ENCODE assay signal across 7 mouse cellular contexts in the genomic region with DNA sequence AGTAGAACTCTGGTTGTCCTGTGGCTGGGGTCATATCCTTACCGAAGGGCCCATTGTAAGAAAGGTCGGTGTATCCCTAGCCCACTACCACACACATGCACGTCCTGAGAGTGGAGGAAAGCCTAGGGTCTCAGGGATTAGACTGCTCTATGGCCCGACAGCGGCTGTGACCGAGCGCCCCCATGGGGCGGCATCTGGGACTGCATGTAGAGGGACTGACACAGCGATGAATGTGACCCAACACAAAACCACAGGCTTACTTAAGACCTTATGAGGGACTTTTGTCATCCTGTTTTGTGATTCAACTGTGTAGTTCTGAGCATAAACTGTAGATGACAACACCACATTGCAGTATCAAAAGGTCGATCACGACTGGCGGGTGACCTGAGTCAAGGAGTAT. TPM values are rescaled to one million over a fixed set of nuclear protein-coding genes. Genes with fewer than 3 reads are reported as not detected.
DNase-seq lines count a peak whose midpoint lies in the region; ATAC-seq lines count a peak whose summit lies in the region.

No protein-coding gene starts in this region.

- H3K9ac ChIP-seq in forebrain, embryonic 14.5 days (ENCODE audit: low read length), result no peak overlapping the region
- no peak overlapping the region for H3K9ac ChIP-seq in hindbrain, embryonic 11.5 days (ENCODE audit: low read depth, low read length)

- ATAC-seq in forebrain, embryonic 14.5 days, result 0 out of 2 replicates have a peak, but pooled peaks have one; percentile 26
- peak; percentile 65; the same call in 1 of the 2 replicates for ATAC-seq in hindbrain, embryonic 11.5 days (ENCODE audit: low FRiP score)
- ATAC-seq in megakaryocyte, adult 5-6 weeks (ENCODE audit: poor library complexity, severe bottlenecking), result peak; percentile 82

- peak; percentile 79 for DNase-seq in NIH3T3 (ENCODE audit: low read depth)
- peak; percentile 13 for DNase-seq in c-Kit-positive CD71-positive TER-119-negative erythroid progenitor cells, embryonic 14.5 days (ENCODE audit: low read depth)
- DNase-seq in forebrain, embryonic 14.5 days (ENCODE audit: low spot score), result peak; percentile 56
- DNase-seq in hindbrain, embryonic 11.5 days (ENCODE audit: low spot score), result peak; percentile 91
- peak; percentile 78 to 86 for DNase-seq in layer of hippocampus, postnatal 25 days (ENCODE audit: extremely low spot score in 1 of 2, low spot score in 1 of 2)
- peak; percentile 59 for DNase-seq in spleen, adult 12 weeks (ENCODE audit: low spot score)

- no peaks in the 10 kb centered on the region for H3K9me3 ChIP-seq in forebrain, embryonic 14.5 days (replicated peaks; ENCODE audit: control insufficient read depth, low read length)
- H3K9me3 ChIP-seq in hindbrain, embryonic 11.5 days (ENCODE audit: control insufficient read depth, low read length), result no peaks in the 10 kb centered on the region

- H3K27me3 ChIP-seq in forebrain, embryonic 14.5 days (replicated peaks; ENCODE audit: control insufficient read depth, insufficient read depth, low read length), result no peaks in the 10 kb centered on the region
- H3K27me3 ChIP-seq in hindbrain, embryonic 11.5 days (ENCODE audit: control insufficient read depth, insufficient read depth, low read length), result no peaks in the 10 kb centered on the region

- 9% methylated on average over 12 of the region's 12 CpGs for WGBS in forebrain, embryonic 14.5 days
- 5% methylated on average over 12 of the region's 12 CpGs for WGBS in hindbrain, embryonic 11.5 days

- H3K27ac ChIP-seq in forebrain, embryonic 14.5 days (ENCODE audit: low read depth, low read length), result no peak overlapping the region
- H3K27ac ChIP-seq in hindbrain, embryonic 11.5 days (ENCODE audit: low read depth, low read length), result no peak overlapping the region

- no peaks in the 10 kb centered on the region for H3K36me3 ChIP-seq in forebrain, embryonic 14.5 days (ENCODE audit: control insufficient read depth, insufficient read depth, low read length)
- no peaks in the 10 kb centered on the region for H3K36me3 ChIP-seq in hindbrain, embryonic 11.5 days (ENCODE audit: control insufficient read depth, insufficient read depth, low read length)

- H3K4me1 ChIP-seq in forebrain, embryonic 14.5 days (ENCODE audit: control insufficient read depth, insufficient read depth, low read length), result no peaks in the 10 kb centered on the region
- no peaks in the 10 kb centered on the region for H3K4me1 ChIP-seq in hindbrain, embryonic 11.5 days (replicated peaks; ENCODE audit: control insufficient read depth, insufficient read depth, low read length)

- no peak overlapping the region for H3K4me2 ChIP-seq in forebrain, embryonic 14.5 days (ENCODE audit: low read length)
- no peak overlapping the region for H3K4me2 ChIP-seq in hindbrain, embryonic 11.5 days (replicated peaks; ENCODE audit: low read depth, low read length)

- no peak overlapping the region for H3K4me3 ChIP-seq in forebrain, embryonic 14.5 days (ENCODE audit: low read depth, low read length)
- H3K4me3 ChIP-seq in hindbrain, embryonic 11.5 days (ENCODE audit: low read depth, low read length), result no peak overlapping the region

RNA-seq across cellular contexts. Expression of a gene that starts 42.5 kb away (rescaled TPM):
- polyA plus RNA-seq in forebrain, embryonic 14.5 days (2014; fragmentation: Nextera tagmentation; extraction: Ambion mirVana), result 125 and 128 TPM in 2 replicates
- 85.1 and 85.4 TPM in 2 replicates for polyA plus RNA-seq in hindbrain, embryonic 11.5 days (2014; fragmentation: Nextera tagmentation; extraction: Ambion mirVana)
- 10 to 100 TPM; 64.0 to 69.1 TPM for total RNA-seq in layer of hippocampus, postnatal 25 days (2021)
- total RNA-seq in megakaryocyte, adult 5-6 weeks (2015), result 14.9 and 15.1 TPM in 2 replicates
- total RNA-seq in megakaryocyte, adult 5-6 weeks (2017), result 4.6 and 6.3 TPM in 2 replicates

RNA-seq across cellular contexts. Expression of a gene that starts 50.2 kb away (rescaled TPM):
- polyA plus RNA-seq in forebrain, embryonic 14.5 days (2014; fragmentation: Nextera tagmentation; extraction: Ambion mirVana), result 57.0 and 62.5 TPM in 2 replicates
- polyA plus RNA-seq in hindbrain, embryonic 11.5 days (2014; fragmentation: Nextera tagmentation; extraction: Ambion mirVana), result 35.4 and 39.7 TPM in 2 replicates
- total RNA-seq in layer of hippocampus, postnatal 25 days (2021), result 1 to 10 TPM; 8.7 to 9.6 TPM
- 9.4 and 14.9 TPM in 2 replicates for total RNA-seq in megakaryocyte, adult 5-6 weeks (2015)
- total RNA-seq in megakaryocyte, adult 5-6 weeks (2017), result 9.0 and 10.3 TPM in 2 replicates

RNA-seq across cellular contexts. Expression of a gene that starts 57.7 kb away (rescaled TPM):
- polyA plus RNA-seq in forebrain, embryonic 14.5 days (2014; fragmentation: Nextera tagmentation; extraction: Ambion mirVana), result 0.98 and 1.5 TPM in 2 replicates
- 1.4 and 1.5 TPM in 2 replicates for polyA plus RNA-seq in hindbrain, embryonic 11.5 days (2014; fragmentation: Nextera tagmentation; extraction: Ambion mirVana)
- total RNA-seq in layer of hippocampus, postnatal 25 days (2021), result 1 to 10 TPM; 1.1 to 2.1 TPM
- 15.5 and 38.2 TPM in 2 replicates for total RNA-seq in megakaryocyte, adult 5-6 weeks (2015)
- total RNA-seq in megakaryocyte, adult 5-6 weeks (2017), result 19.3 and 57.2 TPM in 2 replicates

Comparison
In these comparisons a context has a peak if more than half of its experiments do, and no peak if none do; other contexts are left out.
1. DNase-seq: peak in every context shown above with its lines; median percentile 91 in hindbrain, embryonic 11.5 days; 82 in layer of hippocampus, postnatal 25 days; 79 in NIH3T3; 59 in spleen, adult 12 weeks; 56 in forebrain, embryonic 14.5 days; 13 in c-Kit-positive CD71-positive TER-119-negative erythroid progenitor cells, embryonic 14.5 days.
2. ATAC-seq: peak in every context shown above with its lines; median percentile 82 in megakaryocyte, adult 5-6 weeks; 65 in hindbrain, embryonic 11.5 days; 26 in forebrain, embryonic 14.5 days.
3. RNA of a gene that starts 42.5 kb away (total RNA-seq): 64.0 to 69.1 TPM in layer of hippocampus, postnatal 25 days; 4.6 to 15.1 TPM in megakaryocyte, adult 5-6 weeks; every median in the first group is over 4 times any median in the second.
4. RNA of a gene that starts 57.7 kb away (total RNA-seq): 15.5 to 57.2 TPM in megakaryocyte, adult 5-6 weeks; 1.1 to 2.1 TPM in layer of hippocampus, postnatal 25 days; every median in the first group is over 4 times any median in the second.